Mouse (Mus musculus) hindbrain, embryonic 15.5 days (tissue): ENCODE data around the gene Rcan2. TPM values are rescaled to one million over a fixed set of nuclear protein-coding genes. Genes with fewer than 3 reads are reported as not detected.

Experiments used
- ATAC-seq: fragments of 200-750 bp; cut with Nextera tagmentation; 2 replicates; pipeline ENCODE4 v1.8.0; 2017; ENCODE audit warnings: low read depth, moderate number of reproducible peaks, moderate TSS enrichment; ENCODE audit not compliant: low FRiP score
- H3K27ac ChIP-seq: fragments of 300-500 bp; sonication (generic); replicated peaks from 2 replicates; pipeline ENCODE4 v1.5.1; 2015; ENCODE audit warnings: mild to moderate bottlenecking, inconsistent platforms
- H3K27me3 ChIP-seq: fragments of 300-500 bp; sonication (generic); 2 replicates; pipeline ENCODE4 v1.6.1; 2015; ENCODE audit warnings: control low read depth, inconsistent platforms
- H3K36me3 ChIP-seq: fragments of 300-500 bp; sonication (generic); 2 replicates; pipeline ENCODE4 v1.6.1; 2015; ENCODE audit warnings: control low read depth, inconsistent platforms
- H3K4me1 ChIP-seq: fragments of 300-500 bp; sonication (generic); replicated peaks from 2 replicates; pipeline ENCODE4 v1.6.1; 2015; ENCODE audit warnings: control low read depth, inconsistent platforms
- H3K4me2 ChIP-seq: fragments of 300-500 bp; sonication (generic); 2 replicates; pipeline ENCODE4 v1.6.1; 2015; ENCODE audit warnings: moderate library complexity, mild to moderate bottlenecking, inconsistent platforms
- H3K4me3 ChIP-seq: fragments of 300-500 bp; sonication (generic); 2 replicates; pipeline ENCODE4 v1.5.1; 2015; ENCODE audit warnings: mild to moderate bottlenecking, inconsistent platforms
- H3K9ac ChIP-seq: fragments of 300-500 bp; sonication (generic); 2 replicates; pipeline ENCODE4 v1.6.1; 2015; ENCODE audit warnings: inconsistent platforms
- H3K9me3 ChIP-seq: fragments of 300-500 bp; sonication (generic); 2 replicates; pipeline ENCODE4 v1.6.1; 2016; ENCODE audit warnings: control low read depth, inconsistent platforms
- WGBS: fragments of 180-500 bp; shearing (Covaris S2); methylation state at CpG from one replicate; pipeline ENCODE4 v1.1.7; 2015; 5-methylcytosine and 5-hydroxymethylcytosine counted together
- polyA plus RNA-seq: library from polyadenylated mRNA; unstranded; fragments of >200 nt; fragmentation: Nextera tagmentation; extraction: Ambion mirVana; gene quantifications from 2 replicates; pipeline ENCODE4 v1.2.1, GENCODE M21; 2015

Gene Rcan2
- polyA plus RNA-seq, 1 experiment from 2014 or later = 132 TPM

- no peak for ATAC-seq
- H3K36me3 ChIP-seq = no peaks in the 10 kb centered on the region
- WGBS = 53% methylated on average over 3 of the region's 3 CpGs
- H3K4me2 ChIP-seq = no peak overlapping the region
- no peak overlapping the region for H3K27ac ChIP-seq
- no peak overlapping the region for H3K9ac ChIP-seq
- no peaks in the 10 kb centered on the region for H3K27me3 ChIP-seq
- peaks cover 6% of the 10 kb centered on the region; the same call in 1 of the 2 replicates for H3K4me1 ChIP-seq
- no peaks in the 10 kb centered on the region for H3K9me3 ChIP-seq
- H3K4me3 ChIP-seq = no peak overlapping the region
Measured at GRCm38 (mm10) chr17:43827261-43827660, 26.1 kb downstream of the Rcan2 start.

GRCm38 (mm10) chr17:43832401-43833124 is 31.4 kb downstream of the Rcan2 start:
- WGBS = 78% methylated on average over 15 of the region's 15 CpGs
- no peak for ATAC-seq
- no peak overlapping the region for H3K4me2 ChIP-seq
- no peaks in the 10 kb centered on the region for H3K4me1 ChIP-seq
- no peaks in the 10 kb centered on the region for H3K27me3 ChIP-seq
- no peak overlapping the region for H3K27ac ChIP-seq
- H3K9me3 ChIP-seq = no peaks in the 10 kb centered on the region
- no peak overlapping the region for H3K9ac ChIP-seq
- no peaks in the 10 kb centered on the region for H3K36me3 ChIP-seq
- no peak overlapping the region for H3K4me3 ChIP-seq

- Histone ChIP-seq H3K9ac (no peak overlapping the region), H3K4me3 (no peak overlapping the region), H3K36me3 (no peaks in the 10 kb centered on the region), H3K27ac (no peak overlapping the region), H3K4me2 (no peak overlapping the region), H3K9me3 (no peaks in the 10 kb centered on the region), H3K4me1 (no peaks in the 10 kb centered on the region), H3K27me3 (no peaks in the 10 kb centered on the region)
- WGBS = 90% methylated on average over 9 of the region's 9 CpGs
- ATAC-seq = no peak
Measured at GRCm38 (mm10) chr17:43840208-43840607, 39.1 kb downstream of the Rcan2 start.

- no peaks in the 10 kb centered on the region for H3K9me3 ChIP-seq
- no peak overlapping the region for H3K9ac ChIP-seq
- WGBS = 78% methylated on average over 2 of the region's 2 CpGs
- H3K36me3 ChIP-seq = no peaks in the 10 kb centered on the region
- H3K27ac ChIP-seq = no peak overlapping the region
- H3K27me3 ChIP-seq = no peaks in the 10 kb centered on the region
- no peak overlapping the region for H3K4me2 ChIP-seq
- H3K4me3 ChIP-seq = no peak overlapping the region
- no peaks in the 10 kb centered on the region for H3K4me1 ChIP-seq
- ATAC-seq = no peak
Measured at GRCm38 (mm10) chr17:43846714-43847113, 45.6 kb downstream of the Rcan2 start.

- Histone ChIP-seq H3K4me2 (no peak overlapping the region), H3K9ac (no peak overlapping the region), H3K27ac (no peak overlapping the region), H3K9me3 (no peaks in the 10 kb centered on the region), H3K4me3 (no peak overlapping the region), H3K27me3 (no peaks in the 10 kb centered on the region), H3K36me3 (no peaks in the 10 kb centered on the region), H3K4me1 (no peaks in the 10 kb centered on the region)
- no peak for ATAC-seq
- 79% methylated on average over 3 of the region's 3 CpGs for WGBS
Measured at GRCm38 (mm10) chr17:43848903-43849302, 47.8 kb downstream of the Rcan2 start.

GRCm38 (mm10) chr17:43855132-43855531 is 54.0 kb downstream of the Rcan2 start:
- H3K4me2 ChIP-seq = no peak overlapping the region
- no peaks in the 10 kb centered on the region for H3K27me3 ChIP-seq
- H3K9me3 ChIP-seq = no peaks in the 10 kb centered on the region
- WGBS = 90% methylated on average over 5 of the region's 5 CpGs
- no peak for ATAC-seq
- no peak overlapping the region for H3K4me3 ChIP-seq
- no peaks in the 10 kb centered on the region for H3K4me1 ChIP-seq
- H3K9ac ChIP-seq = no peak overlapping the region
- no peaks in the 10 kb centered on the region for H3K36me3 ChIP-seq
- H3K27ac ChIP-seq = no peak overlapping the region

GRCm38 (mm10) chr17:43856081-43856480 is 54.9 kb downstream of the Rcan2 start:
- H3K27me3 ChIP-seq = no peaks in the 10 kb centered on the region
- no peak overlapping the region for H3K4me3 ChIP-seq
- no peak overlapping the region for H3K9ac ChIP-seq
- no peaks in the 10 kb centered on the region for H3K4me1 ChIP-seq
- 61% methylated on average over 4 of the region's 4 CpGs for WGBS
- H3K27ac ChIP-seq = no peak overlapping the region
- no peaks in the 10 kb centered on the region for H3K9me3 ChIP-seq
- no peak for ATAC-seq
- H3K36me3 ChIP-seq = no peaks in the 10 kb centered on the region
- no peak overlapping the region for H3K4me2 ChIP-seq

GRCm38 (mm10) chr17:43868808-43869207 is 67.7 kb downstream of the Rcan2 start:
- no peak for ATAC-seq
- H3K9me3 ChIP-seq = no peaks in the 10 kb centered on the region
- no peak overlapping the region for H3K4me2 ChIP-seq
- H3K4me1 ChIP-seq = no peaks in the 10 kb centered on the region
- H3K27ac ChIP-seq = no peak overlapping the region
- H3K9ac ChIP-seq = no peak overlapping the region
- no peaks in the 10 kb centered on the region for H3K27me3 ChIP-seq
- 85% methylated on average over 9 of the region's 9 CpGs for WGBS
- no peak overlapping the region for H3K4me3 ChIP-seq
- H3K36me3 ChIP-seq = no peaks in the 10 kb centered on the region

- ATAC-seq = no peak
- 22% methylated on average over 5 of the region's 5 CpGs for WGBS
- no peak overlapping the region for H3K27ac ChIP-seq
- no peaks in the 10 kb centered on the region for H3K9me3 ChIP-seq
- no peak overlapping the region for H3K4me3 ChIP-seq
- no peaks in the 10 kb centered on the region for H3K36me3 ChIP-seq
- no peaks in the 10 kb centered on the region for H3K27me3 ChIP-seq
- H3K4me1 ChIP-seq = 0 out of 2 replicates have a peak, but pooled peaks cover 4% of the 10 kb centered on the region
- H3K4me2 ChIP-seq = no peak overlapping the region
- H3K9ac ChIP-seq = no peak overlapping the region
Measured at GRCm38 (mm10) chr17:43869677-43870076, 68.5 kb downstream of the Rcan2 start.

- 76% methylated on average over 5 of the region's 5 CpGs for WGBS
- H3K4me2 ChIP-seq = no peak overlapping the region
- ATAC-seq = 0 out of 2 replicates have a peak, but pooled peaks have one; percentile 48
Measured at GRCm38 (mm10) chr17:43874417-43874816, 73.3 kb downstream of the Rcan2 start.

GRCm38 (mm10) chr17:43877425-43877824 is 76.3 kb downstream of the Rcan2 start:
- WGBS = 60% methylated on average over 2 of the region's 2 CpGs
- Histone ChIP-seq H3K4me1 (0 out of 2 replicates have a peak, but pooled peaks cover 4% of the 10 kb centered on the region), H3K4me3 (no peak overlapping the region), H3K4me2 (no peak overlapping the region), H3K27me3 (no peaks in the 10 kb centered on the region), H3K9ac (no peak overlapping the region), H3K9me3 (no peaks in the 10 kb centered on the region), H3K27ac (no peak overlapping the region), H3K36me3 (no peaks in the 10 kb centered on the region)
- ATAC-seq = no peak

More at GRCm38 (mm10) chr17:43874417-43874816, 73.3 kb downstream of the Rcan2 start:
- Histone ChIP-seq H3K9ac (no peak overlapping the region), H3K27ac (no peak overlapping the region), H3K9me3 (no peaks in the 10 kb centered on the region), H3K27me3 (no peaks in the 10 kb centered on the region), H3K4me3 (no peak overlapping the region), H3K36me3 (no peaks in the 10 kb centered on the region), H3K4me1 (0 out of 2 replicates have a peak, but pooled peaks cover 4% of the 10 kb centered on the region)

GRCm38 (mm10) chr17:43883016-43883415 is 81.9 kb downstream of the Rcan2 start:
- H3K27ac ChIP-seq = no peak overlapping the region
- H3K4me1 ChIP-seq = no peaks in the 10 kb centered on the region; the same call in 1 of the 2 replicates
- H3K4me2 ChIP-seq = no peak overlapping the region
- peak; percentile 70 for ATAC-seq
- H3K27me3 ChIP-seq = no peaks in the 10 kb centered on the region
- no peaks in the 10 kb centered on the region for H3K9me3 ChIP-seq
- H3K4me3 ChIP-seq = no peak overlapping the region
- no peak overlapping the region for H3K9ac ChIP-seq
- 9% methylated on average over 1 of the region's 1 CpGs for WGBS
- H3K36me3 ChIP-seq = no peaks in the 10 kb centered on the region

- no peak overlapping the region for H3K9ac ChIP-seq
- no peak overlapping the region for H3K27ac ChIP-seq
- H3K4me2 ChIP-seq = no peak overlapping the region
- no peaks in the 10 kb centered on the region for H3K9me3 ChIP-seq
- H3K36me3 ChIP-seq = no peaks in the 10 kb centered on the region
- no peaks in the 10 kb centered on the region for H3K27me3 ChIP-seq
- no peak for ATAC-seq
- H3K4me3 ChIP-seq = no peak overlapping the region
- H3K4me1 ChIP-seq = no peaks in the 10 kb centered on the region; the same call in 1 of the 2 replicates
- WGBS = 53% methylated on average over 7 of the region's 7 CpGs
Measured at GRCm38 (mm10) chr17:43886262-43886661, 85.1 kb downstream of the Rcan2 start.
